Mouse (Mus musculus) olfactory bulb, adult 2 months (tissue): ENCODE measurements around the gene Syn3.

Experiments
- CTCF ChIP-seq: fragments of 200-500 bp; IDR thresholded peaks from 2 replicates; pipeline ENCODE4 v1.5.1; 2012; ENCODE audit warnings: low read depth, mild to moderate bottlenecking, low read length, moderate library complexity; ENCODE audit not compliant: insufficient read depth
- POLR2A ChIP-seq: fragments of 200-500 bp; IDR thresholded peaks from 2 replicates; pipeline ENCODE4 v1.6.1; 2012; ENCODE audit warnings: mild to moderate bottlenecking, low read depth, low read length, moderate library complexity; ENCODE audit not compliant: insufficient read depth

DNA sequence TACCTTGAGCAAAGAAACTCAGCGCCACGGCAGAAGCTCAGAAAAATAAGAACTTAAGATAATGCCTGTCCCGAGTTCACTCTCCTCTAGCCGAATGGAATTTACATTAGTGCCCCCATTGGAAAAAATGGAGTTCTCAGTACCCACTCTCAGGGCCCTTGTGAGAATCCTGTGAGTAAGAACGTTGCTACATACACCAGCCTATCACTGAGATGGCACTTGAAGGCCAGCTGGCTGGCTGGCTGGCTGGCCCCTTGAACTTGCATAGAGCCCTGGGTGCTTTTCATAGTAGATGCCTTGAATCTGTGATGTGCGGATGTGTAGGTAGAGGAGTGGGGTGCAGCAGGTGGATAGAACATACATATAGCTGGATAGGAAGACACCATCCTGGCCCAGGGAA, 155.3 kb downstream of the Syn3 start:
- TF ChIP-seq CTCF (no peak), POLR2A (no peak)
